Mouse (Mus musculus) MEL (cell line): Measurements from ENCODE around the gene Eef1akmt2. TPM values are rescaled to one million over a fixed set of nuclear protein-coding genes. Genes with fewer than 3 reads are reported as not detected.

Experiments
- DNase-seq: peaks from one replicate; pipeline ENCODE4 v3.0.0; 2011; ENCODE audit warnings: low read depth, low spot score
- H3K27ac ChIP-seq: 2 replicates; pipeline ENCODE4 v1.5.1; 2012; ENCODE audit warnings: low read depth, mild to moderate bottlenecking, control low read depth, low read length, moderate library complexity; ENCODE audit not compliant: control insufficient read depth
- H3K27me3 ChIP-seq, 2 experiments: fragments of 150-350 bp in 1 of 2; sonication (generic) in 1 of 2; 2 replicates each; pipeline ENCODE4 v1.6.1; 2012; ENCODE audit warnings: low read length in 2 of 2, mild to moderate bottlenecking in 2 of 2, improper control_type of control experiment in 1 of 2, moderate library complexity in 1 of 2; ENCODE audit not compliant: insufficient read depth in 2 of 2, control insufficient read depth in 1 of 2
- H3K36me3 ChIP-seq, 2 experiments: 2 replicates each; pipeline ENCODE4 v1.6.1; 2012 to 2014; ENCODE audit warnings: low read length in 2 of 2, improper control_type of control experiment in 1 of 2, inconsistent platforms in 1 of 2, mild to moderate bottlenecking in 1 of 2; ENCODE audit not compliant: insufficient read depth in 2 of 2, control insufficient read depth in 1 of 2
- H3K4me1 ChIP-seq, 2 experiments: fragments of 150-350 bp in 1 of 2; sonication (generic) in 1 of 2; 2 replicates each; pipeline ENCODE4 v1.6.1; 2012; ENCODE audit warnings: low read length in 2 of 2, improper control_type of control experiment in 1 of 2, mild to moderate bottlenecking in 1 of 2; ENCODE audit not compliant: insufficient read depth in 2 of 2, control insufficient read depth in 1 of 2
- H3K4me3 ChIP-seq, 2 experiments: fragments of 150-350 bp in 1 of 2; sonication (generic) in 1 of 2; 2 replicates each; pipeline ENCODE4 v1.5.1; 2012; ENCODE audit warnings: low read depth in 2 of 2, low read length in 2 of 2, mild to moderate bottlenecking in 2 of 2, moderate library complexity in 2 of 2, control low read depth in 1 of 2, improper control_type of control experiment in 1 of 2; ENCODE audit not compliant: control insufficient read depth in 1 of 2, insufficient read depth in 1 of 2
- H3K79me2 ChIP-seq: 2 replicates; pipeline ENCODE4 v1.6.1; 2012; ENCODE audit warnings: mild to moderate bottlenecking, low read length, moderate library complexity; ENCODE audit not compliant: control insufficient read depth, poor library complexity, insufficient read depth
- H3K9ac ChIP-seq: 2 replicates; pipeline ENCODE4 v1.6.1; 2012; ENCODE audit warnings: low read depth, mild to moderate bottlenecking, control low read depth, low read length, moderate library complexity; ENCODE audit not compliant: control insufficient read depth, poor library complexity, severe bottlenecking
- H3K9me3 ChIP-seq: fragments of 150-350 bp; sonication (generic); replicated peaks from 2 replicates; pipeline ENCODE4 v1.6.1; 2012; ENCODE audit warnings: mild to moderate bottlenecking, low read length, improper control_type of control experiment, moderate library complexity; ENCODE audit not compliant: insufficient read depth
- BHLHE40 ChIP-seq: IDR thresholded peaks from 2 replicates; pipeline ENCODE4 v1.6.1; 2012; ENCODE audit warnings: low read depth, mild to moderate bottlenecking, inconsistent platforms, low read length, improper control_type of control experiment, borderline replicate concordance
- CHD1 ChIP-seq: IDR thresholded peaks from 2 replicates; pipeline ENCODE4 v1.6.1; 2012; ENCODE audit warnings: low read depth, mild to moderate bottlenecking, inconsistent platforms, low read length, improper control_type of control experiment
- CTCF ChIP-seq, 3 experiments: IDR thresholded peaks in 2 of 3; conservative IDR thresholded peaks in 1 of 3; 2 replicates each; pipeline ENCODE4 v1.5.1; 2011 to 2012; ENCODE audit warnings: low read length in 3 of 3, low read depth in 2 of 3, mild to moderate bottlenecking in 2 of 3, improper control_type of control experiment in 1 of 3, inconsistent platforms in 1 of 3, mixed read lengths in 1 of 3, moderate library complexity in 1 of 3; ENCODE audit not compliant: control insufficient read depth in 1 of 3, insufficient read depth in 1 of 3, poor library complexity in 1 of 3, severe bottlenecking in 1 of 3
- E2F4 ChIP-seq: IDR thresholded peaks from 2 replicates; pipeline ENCODE4 v1.6.1; 2011; ENCODE audit warnings: low read depth, low read length, improper control_type of control experiment, borderline replicate concordance
- ETS1 ChIP-seq: IDR thresholded peaks from 2 replicates; pipeline ENCODE4 v1.6.1; 2012; ENCODE audit warnings: low read depth, mild to moderate bottlenecking, inconsistent platforms, low read length, improper control_type of control experiment, moderate library complexity
- GATA1 ChIP-seq: IDR thresholded peaks from 2 replicates; pipeline ENCODE4 v1.6.1; 2011; ENCODE audit warnings: low read depth, low read length, improper control_type of control experiment
- HCFC1 ChIP-seq: IDR thresholded peaks from 2 replicates; pipeline ENCODE4 v1.6.1; 2012; ENCODE audit warnings: low read depth, mild to moderate bottlenecking, inconsistent platforms, low read length, improper control_type of control experiment, moderate library complexity
- JUND ChIP-seq: IDR thresholded peaks from 2 replicates; pipeline ENCODE4 v1.6.1; 2011; ENCODE audit warnings: low read depth, mild to moderate bottlenecking, improper control_type of control experiment, low read length
- MAZ ChIP-seq: IDR thresholded peaks from 2 replicates; pipeline ENCODE4 v1.6.1; 2012; ENCODE audit warnings: low read depth, mild to moderate bottlenecking, inconsistent platforms, low read length, improper control_type of control experiment
- MXI1 ChIP-seq: IDR thresholded peaks from 2 replicates; pipeline ENCODE4 v1.6.1; 2011; ENCODE audit warnings: mild to moderate bottlenecking, low read depth, low read length, improper control_type of control experiment
- MYC ChIP-seq: IDR thresholded peaks from 2 replicates; pipeline ENCODE4 v1.6.1; 2011; ENCODE audit warnings: low read depth, mild to moderate bottlenecking, low read length, improper control_type of control experiment, moderate library complexity
- NRF1 ChIP-seq: IDR thresholded peaks from 2 replicates; pipeline ENCODE4 v1.6.1; 2014; ENCODE audit warnings: low read depth, mild to moderate bottlenecking, inconsistent platforms, low read length, improper control_type of control experiment, moderate library complexity; ENCODE audit not compliant: poor library complexity, insufficient read depth, severe bottlenecking
- POLR2A ChIP-seq, 2 experiments: IDR thresholded peaks; 2 replicates each; pipeline ENCODE4 v1.6.1; 2011 to 2012; ENCODE audit warnings: low read length in 2 of 2, mild to moderate bottlenecking in 2 of 2, control low read depth in 1 of 2, improper control_type of control experiment in 1 of 2, low read depth in 1 of 2, moderate library complexity in 1 of 2; ENCODE audit not compliant: control insufficient read depth in 1 of 2, insufficient read depth in 1 of 2, poor library complexity in 1 of 2
- POLR2AphosphoS2 ChIP-seq: IDR thresholded peaks from 2 replicates; pipeline ENCODE4 v1.6.1; 2011; ENCODE audit warnings: low read length, improper control_type of control experiment
- POLR2AphosphoS5 ChIP-seq: IDR thresholded peaks from 2 replicates; pipeline ENCODE4 v1.6.1; 2012; ENCODE audit warnings: low read depth, borderline replicate concordance, mild to moderate bottlenecking, inconsistent platforms, low read length, moderate library complexity, mixed read lengths
- SIN3A ChIP-seq: IDR thresholded peaks from 2 replicates; pipeline ENCODE4 v1.6.1; 2012; ENCODE audit warnings: low read length, improper control_type of control experiment, inconsistent platforms
- SMC3 ChIP-seq: IDR thresholded peaks from 2 replicates; pipeline ENCODE4 v1.6.1; 2011; ENCODE audit warnings: low read depth, low read length, improper control_type of control experiment
- TBP ChIP-seq: IDR thresholded peaks from 2 replicates; pipeline ENCODE4 v1.8.0; 2011; ENCODE audit warnings: low read depth, low read length, improper control_type of control experiment
- UBTF ChIP-seq: IDR thresholded peaks from 2 replicates; pipeline ENCODE4 v1.6.1; 2012; ENCODE audit warnings: low read depth, mild to moderate bottlenecking, inconsistent platforms, low read length, improper control_type of control experiment, moderate library complexity, borderline replicate concordance; ENCODE audit not compliant: insufficient read depth
- ZMIZ1 ChIP-seq: IDR thresholded peaks from 2 replicates; pipeline ENCODE4 v1.6.1; 2012; ENCODE audit warnings: low read depth, mild to moderate bottlenecking, inconsistent platforms, low read length, improper control_type of control experiment, moderate library complexity
- ZNF384 ChIP-seq: IDR thresholded peaks from 2 replicates; pipeline ENCODE4 v1.6.1; 2012; ENCODE audit warnings: low read depth, mild to moderate bottlenecking, inconsistent platforms, low read length, improper control_type of control experiment
- polyA plus RNA-seq, 2 experiments: library from polyadenylated mRNA; stranded (reverse) in 1 of 2; unstranded in 1 of 2; fragments of >175 nt in 1 of 2; fragments of >200 nt in 1 of 2; gene quantifications; 2 replicates each; pipeline versions ENCODE4 v1.2.1 to v1.2.4; 2012; ENCODE audit warnings: low replicate concordance in 2 of 2, low read depth in 1 of 2; ENCODE audit not compliant: insufficient read length in 2 of 2, insufficient read depth in 1 of 2, missing spikeins in 1 of 2
- total RNA-seq: library from RNA; depleted of rRNA; stranded (reverse); fragments of 300-350 nt; gene quantifications from 2 replicates; pipeline ENCODE4 v1.2.3, GENCODE M21; 2012

Eef1akmt2 gene
- total and polyA plus RNA-seq, 3 experiments: 26.9 to 330 (median 27.0) TPM

GRCm38 (mm10) chr7:132795141-132795540 is 57.3 kb downstream of the Eef1akmt2 start:
- no peak overlapping the region for H3K27ac ChIP-seq
- H3K27me3 ChIP-seq: no peaks in the 10 kb centered on the region
- H3K9me3 ChIP-seq: no peaks in the 10 kb centered on the region
- H3K36me3 ChIP-seq: peaks cover 0 to 2% of the 10 kb centered on the region in 2 experiments; a peak in 2 of 4 replicates
- no peaks in the 10 kb centered on the region for H3K4me1 ChIP-seq
- H3K79me2 ChIP-seq: peaks cover 2% of the 10 kb centered on the region; the same call in 1 of the 2 replicates
- H3K9ac ChIP-seq: no peak overlapping the region
- H3K4me3 ChIP-seq: no peak overlapping the region
- TF ChIP-seq ZNF384: no peak
- TF ChIP-seq MAZ: no peak
- no peak for TF ChIP-seq CHD1
- TF ChIP-seq ETS1: no peak
- TF ChIP-seq UBTF: no peak
- no peak for TF ChIP-seq HCFC1
- no peak for TF ChIP-seq TBP
- TF ChIP-seq E2F4: no peak
- no peak for DNase-seq

- Histone ChIP-seq H3K4me1 (no peaks in the 10 kb centered on the region), H3K4me3 (no peak overlapping the region), H3K27ac (no peak overlapping the region), H3K27me3 (no peaks in the 10 kb centered on the region), H3K36me3 (peaks cover 0 to 2% of the 10 kb centered on the region in 2 experiments; a peak in 2 of 4 replicates), H3K79me2 (peaks cover 2% of the 10 kb centered on the region; the same call in 1 of the 2 replicates), H3K9ac (no peak overlapping the region), H3K9me3 (no peaks in the 10 kb centered on the region)
- TF ChIP-seq POLR2AphosphoS5 (no peak), POLR2A (IDR thresholded peaks at IDR 0.05; ENCODE audit: control insufficient read depth in 1 of 2, insufficient read depth in 1 of 2, low read depth in 1 of 2, low read length in 2 of 2, poor library complexity in 1 of 2) (no peak), HCFC1 (no peak), MXI1 (no peak), MYC (no peak), ETS1 (no peak), SMC3 (no peak), POLR2AphosphoS2 (no peak), BHLHE40 (no peak), JUND (no peak), SIN3A (no peak), ZMIZ1 (no peak), NRF1 (no peak), GATA1 (no peak), CTCF (IDR thresholded peaks at IDR 0.05 in 2 of 3, conservative IDR thresholded peaks at IDR 0.05 in 1 of 3; ENCODE audit: control insufficient read depth in 1 of 3, insufficient read depth in 1 of 3, low read depth in 2 of 3, low read length in 3 of 3, poor library complexity in 1 of 3, severe bottlenecking in 1 of 3) (no peak), E2F4 (no peak)
- no peak for DNase-seq
Observed at GRCm38 (mm10) chr7:132793467-132793866, 59.0 kb downstream of the Eef1akmt2 start.
